ENCODE assay signal across 8 mouse cellular contexts in genomic region chr9:44881221-44881871, GRCm38 (mm10). TPM values are rescaled to one million over a fixed set of nuclear protein-coding genes. Genes with fewer than 3 reads are reported as not detected.
DNase-seq lines count a peak whose midpoint lies in the region; ATAC-seq and TF ChIP-seq lines count a peak whose summit lies in the region.

Gene Kmt2a (minus strand): TSS chr9:44881296.

- peaks cover 35% of the 10 kb centered on the region for H3K79me2 ChIP-seq in liver, adult 2 months (ENCODE audit: control insufficient read depth, insufficient read depth, low read length)
- peaks cover 42% of the 10 kb centered on the region for H3K79me2 ChIP-seq in myocyte (ENCODE audit: control insufficient read depth, insufficient read depth)

- TF ChIP-seq POLR2A in liver, adult 2 months (IDR thresholded peaks at IDR 0.05; ENCODE audit: extremely low read depth, insufficient read depth, low read length): 0 out of 2 replicates have a peak, but pooled peaks have one; percentile 40
- TF ChIP-seq POLR2A in myocyte (IDR thresholded peaks at IDR 0.05; ENCODE audit: insufficient read length, low read depth): peak; percentile 85

- peak within 1 kb of the TSS; percentile 98 for H3K4me3 ChIP-seq in heart, embryonic 10.5 days
- H3K4me3 ChIP-seq in kidney, embryonic 15.5 days (replicated peaks): peak within 1 kb of the TSS; percentile 99
- peak within 1 kb of the TSS; percentile 100 for H3K4me3 ChIP-seq in liver, adult 2 months (ENCODE audit: insufficient read depth, low read depth, low read length)
- H3K4me3 ChIP-seq in myocyte: peak within 1 kb of the TSS; percentile 68

- DNase-seq in B cell, adult 2 months: peak; percentile 95 to 96
- DNase-seq in brain, adult 2 months (ENCODE audit: low read depth, low spot score): peak; percentile 99
- DNase-seq in heart, embryonic 10.5 days (ENCODE audit: low spot score): peak; percentile 96
- peak; percentile 82 for DNase-seq in liver, adult 2 months (ENCODE audit: extremely low read depth, low read depth, low spot score)
- DNase-seq in splenic B cell, adult 2 months (ENCODE audit: low read depth, low spot score): peak; percentile 96

- peak within 1 kb of the TSS; percentile 91 for H3K4me2 ChIP-seq in kidney, embryonic 15.5 days
- H3K4me2 ChIP-seq in myocyte (ENCODE audit: low read depth): peak within 1 kb of the TSS; percentile 94

- H3K27me3 ChIP-seq in heart, embryonic 10.5 days (ENCODE audit: insufficient read depth, poor library complexity, severe bottlenecking): no peaks in the 10 kb centered on the region
- no peaks in the 10 kb centered on the region for H3K27me3 ChIP-seq in kidney, embryonic 15.5 days
- no peaks in the 10 kb centered on the region for H3K27me3 ChIP-seq in liver, adult 2 months (ENCODE audit: control insufficient read depth, insufficient read depth, low read length)
- no peaks in the 10 kb centered on the region for H3K27me3 ChIP-seq in myocyte (ENCODE audit: control insufficient read depth, insufficient read depth, insufficient read length)
- H3K27me3 ChIP-seq in splenic B cell, adult 2 months (ENCODE audit: control insufficient read depth, insufficient read depth, low read length, poor library complexity, severe bottlenecking): no peaks in the 10 kb centered on the region

- peak within 1 kb of the TSS; percentile 81 for H3ac ChIP-seq in myocyte (ENCODE audit: control insufficient read depth, insufficient read length)

- WGBS in heart, embryonic 10.5 days: under 1% methylated on average over 61 of the region's 71 CpGs
- WGBS in kidney, embryonic 15.5 days: under 1% methylated on average over 59 of the region's 71 CpGs
- under 1% methylated on average over 49 of the region's 71 CpGs for WGBS in liver, adult 2 months

- no peak for TF ChIP-seq CTCF in liver, adult 2 months (IDR thresholded peaks at IDR 0.05; ENCODE audit: low read depth, low read length)

- H3K27ac ChIP-seq in heart, embryonic 10.5 days: peak within 1 kb of the TSS; percentile 97
- peak within 1 kb of the TSS; percentile 99 for H3K27ac ChIP-seq in kidney, embryonic 15.5 days
- peak within 1 kb of the TSS; percentile 88 for H3K27ac ChIP-seq in liver, adult 2 months (replicated peaks; ENCODE audit: insufficient read depth, low read depth, low read length)

- H3K4me1 ChIP-seq in heart, embryonic 10.5 days: peaks cover 37% of the 10 kb centered on the region
- H3K4me1 ChIP-seq in kidney, embryonic 15.5 days: peaks cover 47% of the 10 kb centered on the region
- peaks cover 20% of the 10 kb centered on the region for H3K4me1 ChIP-seq in liver, adult 2 months (ENCODE audit: control insufficient read depth, insufficient read depth, low read length)

- peak within 1 kb of the TSS; percentile 98 for H3K9ac ChIP-seq in kidney, embryonic 15.5 days
- peak within 1 kb of the TSS; percentile 99 for H3K9ac ChIP-seq in liver, adult 2 months (ENCODE audit: low read depth, low read length)

- H3K36me3 ChIP-seq in heart, embryonic 10.5 days: no peaks in the 10 kb centered on the region; the same call in 1 of the 2 replicates
- H3K36me3 ChIP-seq in kidney, embryonic 15.5 days: 0 out of 2 replicates have a peak, but pooled peaks cover 4% of the 10 kb centered on the region
- no peaks in the 10 kb centered on the region for H3K36me3 ChIP-seq in liver, adult 2 months (ENCODE audit: control insufficient read depth, insufficient read depth, low read length)
- H3K36me3 ChIP-seq in myocyte (ENCODE audit: control insufficient read depth, insufficient read depth): peaks cover 8% of the 10 kb centered on the region
- H3K36me3 ChIP-seq in splenic B cell, adult 2 months (ENCODE audit: control insufficient read depth, insufficient read depth, low read length, poor library complexity, severe bottlenecking): no peaks in the 10 kb centered on the region; the same call in 1 of the 2 replicates

- no peaks in the 10 kb centered on the region for H3K9me3 ChIP-seq in heart, embryonic 10.5 days
- no peaks in the 10 kb centered on the region for H3K9me3 ChIP-seq in kidney, embryonic 15.5 days (replicated peaks)

- ATAC-seq in erythroblast, adult 5-6 weeks (replicated peaks; ENCODE audit: low FRiP score, poor library complexity, severe bottlenecking): peak; percentile 81
- ATAC-seq in kidney, embryonic 15.5 days (replicated peaks; ENCODE audit: low FRiP score): peak; percentile 81

TF ChIP-seq in myocyte, 11 proteins besides CTCF, POLR2A, EP300 and RAD21:
- TF ChIP-seq E2F4 (IDR thresholded peaks at IDR 0.05; ENCODE audit: insufficient read depth) (no peak), CEBPB (IDR thresholded peaks at IDR 0.05; ENCODE audit: insufficient read depth, poor library complexity, severe bottlenecking) (no peak), TCF3 (IDR thresholded peaks at IDR 0.05; ENCODE audit: insufficient read length, low read depth) (no peak), TCF12 (IDR thresholded peaks at IDR 0.05; ENCODE audit: insufficient read depth, poor library complexity, severe bottlenecking) (no peak), POLR2AphosphoS2 (IDR thresholded peaks at IDR 0.05; ENCODE audit: insufficient read length, low read depth) (peak; percentile 65), MYOD1 (IDR thresholded peaks at IDR 0.05; ENCODE audit: control insufficient read depth in 1 of 3, insufficient read length in 2 of 3, low read depth in 2 of 3) (peak in 1 of 3 experiments; percentile 48), REST (IDR thresholded peaks at IDR 0.05; ENCODE audit: insufficient read depth, insufficient read length) (peak; percentile 11), MAX (IDR thresholded peaks at IDR 0.05; ENCODE audit: low read depth) (no peak), MYOG (IDR thresholded peaks at IDR 0.05; ENCODE audit: control insufficient read depth in 1 of 3, insufficient read depth in 1 of 3, insufficient read length in 2 of 3, low read depth in 2 of 3) (peak in 1 of 3 experiments; percentile 1), SRF (IDR thresholded peaks at IDR 0.05; ENCODE audit: control insufficient read depth, insufficient read length, low read depth) (no peak), USF1 (IDR thresholded peaks at IDR 0.05; ENCODE audit: low read depth) (no peak)

RNA-seq across cellular contexts. Expression of gene Kmt2a, which starts in this region (rescaled TPM):
- 15.8 and 32.8 TPM in 2 replicates for total RNA-seq in erythroblast, adult 5-6 weeks (2015; ENCODE audit: low replicate concordance)
- 6.0 and 7.8 TPM in 2 replicates for total RNA-seq in erythroblast, adult 5-6 weeks (2017; ENCODE audit: low replicate concordance)
- 7.4 and 10.5 TPM in 2 replicates for polyA plus RNA-seq in heart, embryonic 10.5 days (2016; fragmentation: Nextera tagmentation; extraction: Ambion mirVana)
- 14.6 and 16.3 TPM in 2 replicates for polyA plus RNA-seq in kidney, embryonic 15.5 days (2015; fragmentation: Nextera tagmentation; extraction: Ambion mirVana)
- 1.9 and 2.8 TPM in 2 replicates for total RNA-seq in liver, adult 2 months (2014; rRNA removed)
- polyA plus RNA-seq in liver, adult 2 months (2012; rRNA removed): 3.9 and 5.3 TPM in 2 replicates
- 4.5 TPM for polyA plus RNA-seq in myocyte (2012; fragmentation: generic; extraction: Trizol)

Comparison
In these comparisons a context has a peak if more than half of its experiments do, and no peak if none do; other contexts are left out.
1. Peak in every context shown above with its lines: DNase-seq, ATAC-seq, H3K4me3 ChIP-seq and H3K27ac ChIP-seq.